Mouse (Mus musculus): ENCODE results near the gene Epb41l2.

DNA sequence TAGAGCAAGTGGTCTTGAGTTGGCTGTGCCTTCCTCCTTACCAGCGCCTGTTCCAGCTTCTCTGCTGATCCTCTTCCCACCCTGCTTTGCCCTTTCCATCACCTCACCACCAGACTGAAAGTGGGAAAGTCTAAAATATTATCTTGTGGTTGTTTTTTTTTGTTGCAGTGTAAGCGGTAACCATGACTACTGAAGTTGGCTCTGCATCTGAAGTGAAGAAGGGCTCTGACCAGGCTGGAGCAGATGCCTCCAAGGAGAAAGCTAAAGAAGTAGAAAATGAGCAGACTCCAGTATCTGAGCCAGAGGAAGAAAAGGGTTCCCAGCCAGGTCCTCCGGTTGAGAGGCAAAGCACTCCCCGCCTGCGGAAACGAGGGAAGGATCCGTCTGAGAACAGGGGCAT lies 81.8 kb downstream of the Epb41l2 start:
- TF ChIP-seq CTCF (IDR thresholded peaks at IDR 0.05; ENCODE audit: low read depth) (no peak), EP300 (IDR thresholded peaks at IDR 0.05; ENCODE audit: low read depth) (no peak)
